In the genomic region with DNA sequence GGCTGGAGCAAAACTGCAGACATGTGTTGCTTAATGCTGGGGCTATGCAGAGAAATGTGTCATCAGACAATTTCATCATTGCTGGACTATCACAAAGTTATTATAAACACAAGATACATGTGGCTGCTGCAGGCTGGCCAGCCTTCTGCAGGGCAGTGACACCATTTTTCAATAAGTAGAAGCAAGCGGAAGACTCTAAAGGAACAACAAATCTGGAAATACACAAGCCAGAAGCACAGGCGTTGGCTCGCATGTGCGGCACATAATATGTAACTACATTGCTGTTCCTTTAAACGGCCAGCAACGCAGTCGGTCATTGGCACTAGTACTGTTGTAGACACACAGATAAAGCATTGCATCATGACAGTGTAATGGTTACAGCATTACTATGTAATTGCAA, we compare ENCODE assay signal across 18 mouse cellular contexts.
DNase-seq lines count a peak whose midpoint lies in the region; ATAC-seq lines count a peak whose summit lies in the region.
"Had no signal": no experiment of that assay in that cellular context is flagged by ENCODE, and none has a peak within 500 bp of the region (broad histone marks: within the 10 kb centered on the region; RNA-seq: fewer than 3 reads in every experiment).

No protein-coding gene starts in this region.

- H3K4me2 ChIP-seq in heart, embryonic 11.5 days: no peak overlapping the region
- H3K4me2 ChIP-seq in lung, embryonic 16.5 days (ENCODE audit: low read depth, low read length): no peak overlapping the region
- H3K4me2 ChIP-seq: forebrain, embryonic 13.5 days; hindbrain, embryonic 13.5 days had no signal

- no peak overlapping the region for H3K4me3 ChIP-seq in heart, embryonic 11.5 days (ENCODE audit: low read depth, low read length)
- no peak overlapping the region for H3K4me3 ChIP-seq in lung, embryonic 16.5 days (ENCODE audit: low read length)
- H3K4me3 ChIP-seq: embryonic facial prominence, embryonic 10.5 days; forebrain, embryonic 13.5 days; hindbrain, embryonic 13.5 days had no signal

- no peak overlapping the region for H3K27ac ChIP-seq in heart, embryonic 11.5 days (ENCODE audit: low read depth, low read length)
- no peak overlapping the region for H3K27ac ChIP-seq in lung, embryonic 16.5 days (ENCODE audit: low read length)
- H3K27ac ChIP-seq: embryonic facial prominence, embryonic 10.5 days; forebrain, embryonic 13.5 days; hindbrain, embryonic 13.5 days; hindbrain, postnatal 0 days had no signal

- no peaks in the 10 kb centered on the region for H3K9me3 ChIP-seq in heart, embryonic 11.5 days (replicated peaks; ENCODE audit: control insufficient read depth, low read length)
- no peaks in the 10 kb centered on the region for H3K9me3 ChIP-seq in lung, embryonic 16.5 days (ENCODE audit: control insufficient read depth, low read length)
- H3K9me3 ChIP-seq: embryonic facial prominence, embryonic 10.5 days; forebrain, embryonic 13.5 days; hindbrain, embryonic 13.5 days had no signal

- H3K27me3 ChIP-seq in heart, embryonic 11.5 days (ENCODE audit: control insufficient read depth, insufficient read depth, low read length): no peaks in the 10 kb centered on the region
- no peaks in the 10 kb centered on the region for H3K27me3 ChIP-seq in lung, embryonic 16.5 days (ENCODE audit: control insufficient read depth, insufficient read depth, low read depth, low read length)
- H3K27me3 ChIP-seq: CH12.LX; forebrain, embryonic 13.5 days; hindbrain, embryonic 13.5 days had no signal

- no peaks in the 10 kb centered on the region for H3K36me3 ChIP-seq in heart, embryonic 11.5 days (ENCODE audit: control insufficient read depth, insufficient read depth, low read length)
- no peaks in the 10 kb centered on the region for H3K36me3 ChIP-seq in lung, embryonic 16.5 days (ENCODE audit: control insufficient read depth, insufficient read depth, low read length)
- H3K36me3 ChIP-seq: embryonic facial prominence, embryonic 10.5 days; hindbrain, embryonic 13.5 days had no signal

- no peak overlapping the region for H3K9ac ChIP-seq in heart, embryonic 11.5 days (ENCODE audit: low read depth, low read length)
- H3K9ac ChIP-seq in lung, embryonic 16.5 days (ENCODE audit: low read length): no peak overlapping the region
- H3K9ac ChIP-seq: forebrain, embryonic 13.5 days; forebrain, postnatal 0 days; hindbrain, embryonic 13.5 days had no signal

- WGBS in heart, embryonic 11.5 days (ENCODE audit: insufficient replicate concordance): 86% methylated on average over 7 of the region's 7 CpGs
- 42% methylated on average over 7 of the region's 7 CpGs for WGBS in lung, embryonic 16.5 days

- no peak for ATAC-seq in heart, embryonic 11.5 days (replicated peaks; ENCODE audit: insufficient number of reproducible peaks, low FRiP score, low TSS enrichment)
- ATAC-seq in lung, embryonic 16.5 days (ENCODE audit: low read depth): peak; percentile 78
- ATAC-seq: forebrain, embryonic 13.5 days; forebrain, postnatal 0 days; hindbrain, postnatal 0 days had no signal

- DNase-seq in heart, adult 11 months: peak; percentile 53
- no peak for DNase-seq in lung, postnatal 14 days
- DNase-seq in gonadal fat pad, adult 2 months (ENCODE audit: low read depth): peak; percentile 6
- no peak for DNase-seq in urinary bladder, adult 2 months (ENCODE audit: low spot score)
- DNase-seq: adrenal gland, postnatal 10 days; cerebellum, adult 2 months; cerebellum, postnatal 10 days; forebrain, postnatal 0 days; gastrocnemius, postnatal 14 days; heart, postnatal 10 days; heart, postnatal 4 days had no signal

- no peaks in the 10 kb centered on the region for H3K4me1 ChIP-seq in heart, embryonic 11.5 days (ENCODE audit: control insufficient read depth, insufficient read depth, low read length)
- H3K4me1 ChIP-seq in lung, embryonic 16.5 days (replicated peaks; ENCODE audit: control insufficient read depth, insufficient read depth, low read length): no peaks in the 10 kb centered on the region
- H3K4me1 ChIP-seq: embryonic facial prominence, embryonic 10.5 days; forebrain, embryonic 13.5 days; hindbrain, embryonic 13.5 days had no signal

Comparison
In these comparisons a context has a peak if more than half of its experiments do, and no peak if none do; other contexts are left out.
1. DNase-seq: peak in heart, adult 11 months (single experiment) and gonadal fat pad, adult 2 months (single experiment); none in lung, postnatal 14 days (single experiment) and urinary bladder, adult 2 months (single experiment).